Mouse (Mus musculus): ENCODE results near the gene Zwint. TPM values are rescaled to one million over a fixed set of nuclear protein-coding genes. Genes with fewer than 3 reads are reported as not detected.

Zwint gene
- 134 and 150 TPM in 2 replicates for total RNA-seq (2014; fragmentation: Nextera tagmentation)
- 265 TPM in 2 replicates for total RNA-seq (2017)

DNA sequence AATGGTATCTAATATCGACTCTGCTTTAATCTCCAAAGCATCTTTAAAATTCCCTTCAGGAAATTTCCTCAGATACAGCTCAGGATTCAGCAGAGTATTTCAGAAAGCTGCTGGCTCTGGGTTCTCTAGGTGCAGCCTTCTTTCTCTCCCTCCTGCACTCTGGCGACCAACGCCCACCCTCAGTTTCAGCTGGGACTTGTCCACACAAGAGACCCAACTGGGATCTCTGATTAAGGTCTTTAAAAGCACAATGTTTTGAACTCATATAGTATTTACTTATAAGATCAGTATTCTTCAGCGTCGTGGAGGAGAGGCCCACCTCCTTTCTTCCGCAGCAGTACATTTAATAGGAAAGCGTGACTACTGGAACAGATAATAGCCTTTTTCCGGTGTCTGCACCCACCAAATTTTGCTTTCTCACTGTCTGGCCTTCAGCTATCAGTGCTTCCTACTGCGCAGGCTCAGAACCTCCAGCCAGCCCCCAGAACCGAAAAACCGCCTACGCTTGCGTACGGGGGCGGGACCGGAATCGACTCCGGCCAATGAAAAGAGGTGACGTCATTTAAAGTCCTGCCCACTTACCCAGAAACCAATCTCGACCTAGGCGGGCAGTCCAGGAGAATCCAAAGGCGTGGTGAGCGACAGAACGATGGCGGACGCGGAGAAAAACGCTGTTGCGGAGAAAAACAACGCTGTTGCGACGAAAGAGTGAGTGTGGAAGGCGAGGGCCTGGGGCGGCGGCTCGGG, at the start of gene Zwint:
TSS of gene Zwint (plus strand) at position 576 of the 747 bp plus-strand sequence.
- peak; percentile 93 for ATAC-seq (replicated peaks; ENCODE audit: low FRiP score, low TSS enrichment, poor library complexity, severe bottlenecking)

DNA sequence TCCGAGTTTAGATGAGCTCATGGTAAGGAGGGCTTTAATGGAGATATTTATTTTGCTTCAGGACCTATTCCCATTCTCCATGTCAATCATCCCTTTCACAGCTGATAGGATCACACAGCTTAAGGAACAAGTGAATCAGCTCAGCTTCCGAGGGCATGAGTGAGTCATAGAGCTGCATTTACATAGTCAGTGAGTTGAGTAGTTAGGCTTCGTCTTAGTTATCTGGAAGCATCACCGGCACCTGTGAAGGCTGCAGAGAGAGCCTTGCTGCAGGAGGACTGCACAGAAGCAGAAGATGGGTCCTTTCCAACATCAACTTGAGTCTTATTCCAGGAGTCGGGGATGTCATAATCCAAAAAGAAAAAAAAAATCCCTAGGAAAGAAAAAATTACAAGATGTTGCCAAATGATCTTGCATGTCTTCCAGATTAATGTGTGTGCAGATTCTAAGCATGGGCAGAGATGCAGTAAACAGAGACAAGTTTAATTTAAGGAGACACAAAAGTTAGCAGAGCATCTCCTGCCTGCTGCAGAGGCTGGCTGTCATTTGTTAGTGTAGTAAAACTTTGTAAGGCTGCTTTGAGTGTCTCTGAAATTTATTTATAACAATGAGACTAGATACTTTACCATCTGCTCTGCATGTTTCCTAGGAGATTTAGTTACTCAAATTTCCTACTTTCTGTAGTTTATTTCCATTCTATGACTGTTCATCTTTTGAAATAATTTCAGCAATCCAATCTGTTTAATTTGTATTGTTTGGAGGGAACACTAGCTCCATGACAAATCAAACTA, 41.3 kb upstream of the Zwint start:
- no peak for ATAC-seq (replicated peaks; ENCODE audit: low FRiP score, low TSS enrichment, poor library complexity, severe bottlenecking)

GRCm38 (mm10) chr10:72616153-72616552, 38.5 kb upstream of the Zwint start:
- ATAC-seq (replicated peaks; ENCODE audit: low FRiP score, low TSS enrichment, poor library complexity, severe bottlenecking): no peak

GRCm38 (mm10) chr10:72620527-72620926, 34.1 kb upstream of the Zwint start:
- ATAC-seq (replicated peaks; ENCODE audit: low FRiP score, low TSS enrichment, poor library complexity, severe bottlenecking): no peak

DNA sequence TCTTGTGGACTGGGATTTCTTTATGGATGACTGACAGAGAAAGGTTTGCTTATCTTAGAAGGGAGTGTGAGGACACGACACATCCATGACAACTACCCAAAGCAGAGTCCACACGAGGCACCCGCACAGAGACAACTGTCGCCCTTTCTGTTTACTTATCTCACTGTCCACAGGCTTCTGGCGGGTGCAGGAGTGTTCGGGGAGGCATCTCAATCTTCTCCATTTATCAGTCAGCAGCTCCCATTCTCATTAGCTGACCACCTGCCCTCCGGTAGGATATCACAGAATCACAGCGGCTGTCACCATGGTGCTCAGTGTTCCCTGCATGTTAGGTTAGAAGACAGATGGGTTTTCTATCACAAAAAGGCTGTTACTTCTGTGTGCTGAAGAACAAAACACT, 31.1 kb upstream of the Zwint start:
- ATAC-seq (replicated peaks; ENCODE audit: low FRiP score, low TSS enrichment, poor library complexity, severe bottlenecking): peak; percentile 88

GRCm38 (mm10) chr10:72634125-72634524, 20.5 kb upstream of the Zwint start:
- no peak for ATAC-seq (replicated peaks; ENCODE audit: low FRiP score, low TSS enrichment, poor library complexity, severe bottlenecking)

GRCm38 (mm10) chr10:72650867-72651266, 3.8 kb upstream of the Zwint start:
- ATAC-seq (replicated peaks; ENCODE audit: low FRiP score, low TSS enrichment, poor library complexity, severe bottlenecking): no peak

- no peak for ATAC-seq (replicated peaks; ENCODE audit: low FRiP score, low TSS enrichment, poor library complexity, severe bottlenecking)
These were observed 848 bp upstream of the Zwint start for GRCm38 (mm10) chr10:72653797-72654196.

DNA sequence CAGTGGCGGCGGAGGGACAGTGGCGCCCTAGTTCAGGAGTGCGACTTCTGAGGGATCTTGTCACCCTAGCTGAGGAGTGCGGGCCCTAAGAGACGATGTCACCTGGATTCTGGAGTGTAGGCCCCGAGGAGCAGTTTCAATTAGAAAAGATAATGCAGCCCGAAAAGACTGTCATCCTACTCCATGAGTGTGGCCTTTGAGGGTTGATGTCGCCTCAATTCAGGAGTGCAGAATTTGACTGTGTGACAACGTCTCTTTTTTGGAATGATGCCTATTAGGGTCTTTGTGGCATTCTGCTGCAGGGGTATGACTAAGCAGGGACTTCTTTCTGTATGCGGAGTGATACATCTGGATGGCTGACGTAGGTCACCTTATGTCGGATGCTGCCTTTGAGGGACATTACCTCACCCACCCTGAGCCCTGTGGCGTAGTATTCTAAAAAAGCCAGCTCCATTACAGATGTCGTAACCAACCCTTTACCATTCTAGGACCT, 418 bp downstream of the Zwint start:
- ATAC-seq (replicated peaks; ENCODE audit: low FRiP score, low TSS enrichment, poor library complexity, severe bottlenecking): peak; percentile 81

DNA sequence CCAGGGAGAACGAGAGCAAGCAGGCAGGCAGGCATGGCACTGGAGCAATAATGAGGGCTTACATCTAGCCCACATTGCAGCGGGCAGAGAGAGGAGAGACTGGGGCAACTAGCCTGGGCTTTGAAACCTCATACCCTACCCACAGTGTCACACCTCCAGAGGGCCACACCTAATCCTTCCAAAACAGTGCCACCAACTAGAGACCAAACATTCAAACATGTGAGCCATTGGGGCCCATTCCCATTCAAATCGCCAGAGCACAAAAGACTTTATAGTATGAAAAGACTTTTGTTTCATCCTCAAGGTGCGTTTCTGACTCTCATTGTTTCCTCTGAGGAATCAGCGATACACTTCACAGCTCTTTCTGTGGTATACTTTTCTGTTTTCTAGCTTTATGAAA, 4.6 kb downstream of the Zwint start:
- ATAC-seq (replicated peaks; ENCODE audit: low FRiP score, low TSS enrichment, poor library complexity, severe bottlenecking): no peak

DNA sequence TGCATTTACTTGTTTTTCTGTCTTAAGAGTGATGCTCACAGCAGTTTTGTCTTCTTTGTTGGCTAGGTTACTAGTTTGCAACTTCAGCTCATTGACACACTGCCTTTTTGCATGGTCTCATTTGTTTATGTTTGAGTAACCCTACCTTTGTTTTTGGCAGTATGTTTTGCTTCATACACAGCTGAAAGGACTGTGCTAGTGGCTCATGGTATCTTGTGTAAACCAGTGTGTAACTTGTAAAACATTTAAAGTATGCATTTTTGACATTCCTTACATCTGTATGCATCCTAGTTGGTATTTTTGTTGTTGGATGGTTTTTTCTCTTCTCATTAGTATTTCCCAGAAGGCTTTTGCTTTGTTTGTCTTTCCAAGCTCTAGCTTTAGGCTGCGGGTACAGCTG, 5.7 kb downstream of the Zwint start:
- ATAC-seq (replicated peaks; ENCODE audit: low FRiP score, low TSS enrichment, poor library complexity, severe bottlenecking): no peak

DNA sequence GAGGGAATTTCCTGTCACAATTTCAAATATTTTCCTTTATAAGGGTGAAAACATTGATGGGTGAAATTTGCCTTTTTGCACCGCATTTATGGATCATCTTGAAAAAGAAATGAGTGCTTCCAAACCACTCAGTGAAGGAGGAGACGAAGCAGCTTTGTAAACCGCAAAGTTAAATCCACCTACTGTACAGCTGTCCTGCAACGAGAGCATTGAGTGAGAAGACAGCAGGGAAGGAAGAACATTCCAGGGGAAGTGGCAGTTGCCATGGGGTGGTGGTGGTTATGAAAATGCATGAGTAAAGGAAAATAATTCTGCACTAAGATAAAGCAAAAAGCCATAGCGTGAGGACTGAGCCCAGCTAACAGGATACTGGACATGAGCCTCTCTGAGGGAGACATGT, 13.2 kb downstream of the Zwint start:
- ATAC-seq (replicated peaks; ENCODE audit: low FRiP score, low TSS enrichment, poor library complexity, severe bottlenecking): 0 out of 2 replicates have a peak, but pooled peaks have one; percentile 3

DNA sequence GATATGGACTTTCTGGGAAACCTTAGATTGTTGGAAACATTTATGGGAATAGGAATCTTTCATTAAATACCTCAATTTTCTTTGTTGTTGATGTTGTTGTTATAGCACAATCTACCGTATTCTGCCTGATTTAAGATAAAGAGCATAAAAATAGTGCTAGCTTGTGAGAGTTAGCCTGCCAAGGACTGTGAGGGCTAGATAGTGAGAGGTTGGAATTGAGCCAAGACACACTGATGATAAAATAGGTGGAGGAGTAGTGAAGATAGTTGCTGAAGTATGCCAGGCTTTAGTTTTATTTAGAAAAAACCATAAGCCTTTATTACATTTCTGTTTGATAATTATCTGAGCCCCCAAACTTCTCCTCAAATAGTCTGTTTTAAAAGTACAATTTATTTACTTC, 14.4 kb downstream of the Zwint start:
- peak; percentile 92 for ATAC-seq (replicated peaks; ENCODE audit: low FRiP score, low TSS enrichment, poor library complexity, severe bottlenecking)

GRCm38 (mm10) chr10:72675971-72676370, 21.3 kb downstream of the Zwint start:
- ATAC-seq (replicated peaks; ENCODE audit: low FRiP score, low TSS enrichment, poor library complexity, severe bottlenecking): 0 out of 2 replicates have a peak, but pooled peaks have one; percentile 20

- peak; percentile 98 for ATAC-seq (replicated peaks; ENCODE audit: low FRiP score, low TSS enrichment, poor library complexity, severe bottlenecking)
These were observed 21.9 kb downstream of the Zwint start for GRCm38 (mm10) chr10:72676550-72676949.

- ATAC-seq (replicated peaks; ENCODE audit: low FRiP score, low TSS enrichment, poor library complexity, severe bottlenecking): no peak
These were observed 24.4 kb downstream of the Zwint start for GRCm38 (mm10) chr10:72679086-72679485.

GRCm38 (mm10) chr10:72701092-72701491, 46.4 kb downstream of the Zwint start:
- ATAC-seq (replicated peaks; ENCODE audit: low FRiP score, low TSS enrichment, poor library complexity, severe bottlenecking): no peak

DNA sequence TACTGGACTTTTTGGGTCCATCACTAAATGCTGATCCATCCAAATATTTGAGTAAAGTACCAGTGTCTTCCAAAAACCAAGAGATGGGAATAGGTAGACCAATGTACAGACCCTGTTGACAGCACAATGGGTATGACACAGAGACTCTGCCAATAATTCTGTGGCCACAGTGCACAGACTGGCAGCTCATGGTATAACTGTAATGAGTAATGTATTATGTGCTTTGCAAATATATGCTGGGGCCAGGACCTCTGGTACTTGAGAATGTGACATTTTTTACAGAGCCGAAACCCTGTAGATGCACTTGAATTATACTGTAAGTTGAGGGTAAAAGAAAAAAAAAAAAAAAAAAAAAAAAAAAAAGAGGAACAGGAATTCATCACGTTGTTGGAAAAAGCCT, 59.1 kb downstream of the Zwint start:
- ATAC-seq (replicated peaks; ENCODE audit: low FRiP score, low TSS enrichment, poor library complexity, severe bottlenecking): no peak
